In genomic region chr9:99869275-99869674, GRCm38 (mm10) we compare ENCODE assay signal across 10 mouse cellular contexts. TPM values are rescaled to one million over a fixed set of nuclear protein-coding genes. Genes with fewer than 3 reads are reported as not detected.
DNase-seq lines count a peak whose midpoint lies in the region; ATAC-seq and TF ChIP-seq lines count a peak whose summit lies in the region.
"Had no signal": no experiment of that assay in that cellular context is flagged by ENCODE, and none has a peak within 500 bp of the region (broad histone marks: within the 10 kb centered on the region; RNA-seq: fewer than 3 reads in every experiment).

No protein-coding gene starts in this region.

- H3K27ac ChIP-seq in heart, embryonic 13.5 days (replicated peaks), result no peak overlapping the region
- H3K27ac ChIP-seq in hindbrain, embryonic 12.5 days, result no peak overlapping the region
- H3K27ac ChIP-seq in midbrain, postnatal 0 days (ENCODE audit: low read depth, low read length), result peak overlapping the region; percentile 84; the same call in 1 of the 2 replicates

- peaks cover 100% of the 10 kb centered on the region for H3K27me3 ChIP-seq in heart, embryonic 13.5 days (replicated peaks)
- H3K27me3 ChIP-seq in hindbrain, embryonic 12.5 days, result peaks cover 94% of the 10 kb centered on the region
- H3K27me3 ChIP-seq in midbrain, postnatal 0 days (ENCODE audit: insufficient read depth, low read length), result peaks cover 39% of the 10 kb centered on the region

- intact Hi-C loops in heart, postnatal 10 days (cut with DNase I), result no loop called here

- no peak for DNase-seq in heart, postnatal 10 days
- peak; percentile 80 for DNase-seq in brain, embryonic 14.5 days (ENCODE audit: low read depth)
- DNase-seq in midbrain, postnatal 0 days (ENCODE audit: low spot score), result no peak
- no peak for DNase-seq in thymus, postnatal 10 days (ENCODE audit: low spot score in 2 of 2)
- no peak for DNase-seq in ovary, adult 18-20 months (ENCODE audit: low spot score)
- DNase-seq: gastrocnemius, postnatal 10 days had no signal

- peak overlapping the region; percentile 40 for H3K4me3 ChIP-seq in heart, embryonic 13.5 days
- H3K4me3 ChIP-seq in hindbrain, embryonic 12.5 days, result peak overlapping the region; percentile 22
- peak overlapping the region; percentile 2; the same call in 1 of the 2 replicates for H3K4me3 ChIP-seq in midbrain, postnatal 0 days (ENCODE audit: low read depth, low read length)

- no peak for TF ChIP-seq POLR2A in brain, embryonic 14.5 days (IDR thresholded peaks at IDR 0.05; ENCODE audit: borderline replicate concordance, extremely low read depth, insufficient read depth, insufficient read length, poor library complexity, severe bottlenecking)

- no peak for ATAC-seq in heart, embryonic 13.5 days (ENCODE audit: extremely low read depth, insufficient number of reproducible peaks, low FRiP score, low TSS enrichment)
- no peak for ATAC-seq in hindbrain, embryonic 12.5 days (ENCODE audit: low FRiP score)
- peak; percentile 52; the same call in 1 of the 2 replicates for ATAC-seq in midbrain, postnatal 0 days (ENCODE audit: low FRiP score)
- no peak for ATAC-seq in erythroblast, adult 5-6 weeks (replicated peaks; ENCODE audit: low FRiP score, poor library complexity, severe bottlenecking)

- no peaks in the 10 kb centered on the region for H3K9me3 ChIP-seq in heart, embryonic 13.5 days
- no peaks in the 10 kb centered on the region for H3K9me3 ChIP-seq in hindbrain, embryonic 12.5 days (replicated peaks)
- H3K9me3 ChIP-seq in midbrain, postnatal 0 days (ENCODE audit: low read length), result no peaks in the 10 kb centered on the region

- no peak overlapping the region for H3K9ac ChIP-seq in heart, embryonic 13.5 days
- H3K9ac ChIP-seq in hindbrain, embryonic 12.5 days, result peak overlapping the region; percentile 35; the same call in 1 of the 2 replicates
- peak overlapping the region; percentile 20; the same call in 1 of the 2 replicates for H3K9ac ChIP-seq in midbrain, postnatal 0 days (replicated peaks; ENCODE audit: low read length, poor library complexity, severe bottlenecking)

- no peak for TF ChIP-seq CTCF in brain, embryonic 14.5 days (IDR thresholded peaks at IDR 0.05; ENCODE audit: borderline replicate concordance, extremely low read depth, insufficient read depth, insufficient read length)
- TF ChIP-seq CTCF in midbrain, postnatal 0 days (IDR thresholded peaks at IDR 0.05), result no peak

- peaks cover 26% of the 10 kb centered on the region for H3K4me1 ChIP-seq in heart, embryonic 13.5 days
- peaks cover 28% of the 10 kb centered on the region for H3K4me1 ChIP-seq in hindbrain, embryonic 12.5 days
- no peaks in the 10 kb centered on the region for H3K4me1 ChIP-seq in midbrain, postnatal 0 days (ENCODE audit: insufficient read depth, low read length)

- H3K36me3 ChIP-seq in heart, embryonic 13.5 days, result no peaks in the 10 kb centered on the region
- H3K36me3 ChIP-seq in hindbrain, embryonic 12.5 days, result no peaks in the 10 kb centered on the region
- no peaks in the 10 kb centered on the region for H3K36me3 ChIP-seq in midbrain, postnatal 0 days (ENCODE audit: insufficient read depth, low read length)

- whole genome bisulfite sequencing in heart, embryonic 13.5 days, result under 1% methylated on average over 29 of the region's 29 CpGs
- under 1% methylated on average over 29 of the region's 29 CpGs for WGBS in hindbrain, embryonic 12.5 days
- WGBS in midbrain, postnatal 0 days, result under 1% methylated on average over 27 of the region's 29 CpGs

- H3K4me2 ChIP-seq in heart, embryonic 13.5 days, result peak overlapping the region; percentile 61
- peak overlapping the region; percentile 45 for H3K4me2 ChIP-seq in hindbrain, embryonic 12.5 days (replicated peaks)
- H3K4me2 ChIP-seq in midbrain, postnatal 0 days (ENCODE audit: low read depth, low read length, poor library complexity, severe bottlenecking), result peak overlapping the region; percentile 43

RNA-seq across cellular contexts. Expression of gene Sox14, which starts 6.7 kb away (rescaled TPM):
- not detected in 2 replicates for polyA plus RNA-seq in heart, embryonic 13.5 days (2015; fragmentation: Nextera tagmentation; extraction: Ambion mirVana)
- total RNA-seq in heart, postnatal 10 days (2021), result not detected
- 28.5 and 37.0 TPM in 2 replicates for polyA plus RNA-seq in brain, embryonic 14.5 days (2012; rRNA removed)
- polyA plus RNA-seq in hindbrain, embryonic 12.5 days (2016; fragmentation: Nextera tagmentation; extraction: Ambion mirVana), result 15.4 and 18.3 TPM in 2 replicates
- 23.3 and 33.5 TPM in 2 replicates for total RNA-seq in midbrain, postnatal 0 days (2014; rRNA removed)
- 45.7 and 46.8 TPM in 2 replicates for polyA plus RNA-seq in midbrain, postnatal 0 days (2015; fragmentation: Nextera tagmentation; extraction: Ambion mirVana)
- total RNA-seq in erythroblast, adult 5-6 weeks (2015; ENCODE audit: low replicate concordance), result not detected in 2 replicates
- total RNA-seq in erythroblast, adult 5-6 weeks (2017; ENCODE audit: low replicate concordance), result not detected in 2 replicates
- total RNA-seq: gastrocnemius, postnatal 10 days; monocyte, adult 5-6 weeks had no signal

Comparison
In these comparisons a context has a peak if more than half of its experiments do, and no peak if none do; other contexts are left out.
1. RNA of gene Sox14, which starts 6.7 kb away (polyA plus RNA-seq): 45.7 to 46.8 TPM in midbrain, postnatal 0 days, 28.5 to 37.0 TPM in brain, embryonic 14.5 days and 15.4 to 18.3 TPM in hindbrain, embryonic 12.5 days; not detected in heart, embryonic 13.5 days; every median in the first group is over 10 times any median in the second.
2. Peak in every context shown above with its lines, with median percentiles within 50 percentile points of each other: H3K4me2 ChIP-seq and H3K4me3 ChIP-seq.